Mouse (Mus musculus) monocyte, adult 5-6 weeks (primary cell): Measurements from ENCODE around the gene Zfp36l1. TPM values are rescaled to one million over a fixed set of nuclear protein-coding genes. Genes with fewer than 3 reads are reported as not detected.

ENCODE experiments used
- ATAC-seq: fragments of 153-309, 156-312 bp; replicated peaks from 2 replicates; pipeline ENCODE4 v1.8.0; 2017; ENCODE audit warnings: mild to moderate bottlenecking; ENCODE audit not compliant: low TSS enrichment, insufficient number of reproducible peaks, severe bottlenecking, poor library complexity, low FRiP score
- total RNA-seq: library from RNA; stranded (forward); fragments of 200-1000, 200-491, 200-594 nt; gene quantifications from 3 replicates; pipeline ENCODE4 v1.2.3, GENCODE M21; 2017

Zfp36l1 gene
- total RNA-seq, 1 experiment from 2014 or later, result 42.9 TPM

- ATAC-seq, result no peak
These were observed 28.9 kb downstream of the Zfp36l1 start for GRCm38 (mm10) chr12:80083937-80084336.

DNA sequence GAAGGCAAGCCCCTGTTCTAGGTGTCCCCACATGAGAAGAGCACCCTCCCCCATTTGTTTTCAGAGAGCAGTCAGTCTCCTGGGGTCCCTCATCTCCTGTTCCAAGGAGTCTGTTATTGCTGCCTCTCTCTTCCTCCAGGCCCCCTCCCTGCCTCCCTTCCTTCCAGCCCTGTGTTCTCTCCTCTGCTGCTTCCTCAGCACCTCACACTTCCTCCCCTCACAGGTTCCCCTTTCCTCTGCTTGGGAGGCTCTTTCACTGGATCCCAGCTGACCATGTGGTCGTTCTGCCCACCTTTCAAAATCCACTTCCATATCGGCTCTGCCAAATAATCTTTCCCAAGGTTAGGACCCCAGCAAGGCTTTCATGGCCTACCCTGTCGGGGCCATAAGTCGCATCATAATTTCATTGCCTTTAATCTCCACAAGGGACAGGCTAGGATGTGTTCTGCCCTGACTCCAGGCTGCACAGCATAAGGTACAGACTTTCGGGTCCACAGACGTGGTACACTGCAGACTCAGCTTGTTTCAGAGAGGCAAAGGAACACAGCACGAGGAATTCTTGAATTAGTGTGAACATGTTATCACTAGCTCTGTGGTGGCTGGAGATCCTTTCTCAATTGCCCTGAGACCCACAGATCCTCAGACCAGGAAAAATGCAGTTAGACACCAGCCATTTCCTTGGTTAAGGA, 29.5 kb downstream of the Zfp36l1 start:
- ATAC-seq, result peak; percentile 52

- peak; percentile 68; the same call in 1 of the 2 replicates for ATAC-seq
These were observed 30.1 kb downstream of the Zfp36l1 start for GRCm38 (mm10) chr12:80082730-80083129.

DNA sequence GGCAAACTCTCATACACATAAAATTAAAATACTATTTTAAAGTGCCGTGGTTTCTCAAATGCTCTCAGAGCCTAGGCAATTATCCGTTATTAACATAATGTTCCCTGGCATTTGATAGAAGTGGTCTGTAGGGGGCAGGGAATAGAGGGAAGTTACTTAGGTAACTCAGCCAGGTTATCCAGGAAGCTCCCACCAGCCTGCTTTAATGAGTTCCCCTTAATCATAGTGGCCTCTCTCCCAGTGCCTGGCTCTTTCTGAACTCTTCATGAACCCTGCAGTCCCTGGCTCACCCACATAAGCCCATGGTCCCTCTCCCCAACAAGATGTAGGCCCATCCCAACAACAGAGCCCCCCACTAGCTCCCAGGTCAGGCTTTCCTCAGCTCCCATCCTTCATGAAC, 31.4 kb downstream of the Zfp36l1 start:
- ATAC-seq, result no peak

DNA sequence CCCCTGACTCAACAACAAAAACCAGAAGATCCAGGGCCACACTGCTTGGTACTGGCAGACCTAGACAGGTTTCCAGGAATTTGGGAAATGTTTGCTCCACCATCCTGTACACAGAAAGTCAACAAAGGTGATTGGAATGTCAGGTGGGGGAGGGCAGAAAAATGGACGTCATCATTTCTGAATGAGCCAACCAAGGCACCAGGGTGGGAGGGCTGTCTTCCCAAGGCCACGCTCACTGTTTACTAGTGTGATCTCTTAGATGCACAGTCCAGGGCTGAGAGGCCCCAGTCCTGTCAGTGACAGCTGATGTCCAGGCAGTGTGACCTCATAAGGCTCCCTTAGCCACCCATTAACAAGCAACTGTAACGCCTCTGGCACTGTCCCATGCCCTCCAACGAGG, 32.9 kb downstream of the Zfp36l1 start:
- no peak for ATAC-seq

DNA sequence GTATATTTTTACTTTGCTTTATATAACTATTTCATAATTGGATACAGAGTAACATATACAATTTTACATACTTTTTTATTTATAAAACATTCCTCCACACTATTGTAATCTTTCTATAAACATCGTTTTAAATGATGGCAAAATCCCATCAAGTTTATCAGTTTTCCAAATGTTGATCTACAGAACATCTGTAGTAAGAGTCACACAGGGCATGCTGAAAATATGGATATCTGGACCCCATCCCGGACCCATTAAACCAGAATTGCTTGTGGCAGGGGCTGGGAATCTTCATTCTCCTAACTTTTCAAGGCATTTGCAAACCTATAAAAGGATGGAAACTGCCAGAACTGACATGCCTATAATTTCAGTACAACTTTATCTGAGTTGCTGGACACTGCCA, 38.5 kb downstream of the Zfp36l1 start:
- no peak for ATAC-seq

DNA sequence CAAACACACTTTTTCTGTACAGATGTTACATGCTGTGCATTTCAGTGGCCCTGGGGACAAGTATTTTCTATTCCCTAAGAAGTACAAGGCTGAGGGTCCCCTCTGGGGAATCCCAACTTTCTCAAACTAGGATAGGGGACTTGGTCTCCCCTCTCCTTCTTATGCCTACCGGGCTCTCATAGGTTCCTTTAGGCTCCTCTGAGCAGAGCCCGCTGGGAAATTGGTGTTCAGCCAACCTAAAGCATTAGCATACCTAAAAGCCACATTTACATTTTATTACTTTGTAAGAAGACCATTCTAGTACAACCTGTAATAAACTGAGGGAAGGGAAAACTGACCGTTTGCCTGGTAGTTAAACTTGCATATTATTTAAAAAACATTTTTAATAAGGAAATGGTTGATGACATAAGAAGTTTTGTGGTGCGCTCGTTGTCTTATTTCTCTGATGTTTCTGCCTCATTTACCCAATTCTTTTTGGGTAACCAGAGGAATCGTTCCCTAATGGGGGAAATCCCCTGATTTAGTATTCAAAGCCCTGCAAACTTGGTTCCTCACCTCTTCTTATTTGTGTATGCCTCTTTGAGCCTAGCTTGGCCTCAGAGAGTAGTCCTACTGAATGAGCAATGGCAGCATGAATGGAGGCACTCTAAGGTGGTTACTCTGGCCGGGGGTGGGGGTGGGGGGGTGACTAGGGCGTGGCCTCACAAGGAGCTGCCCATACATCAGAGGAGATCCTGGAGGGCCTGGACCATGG, 42.1 kb downstream of the Zfp36l1 start:
- peak; percentile 76 for ATAC-seq

DNA sequence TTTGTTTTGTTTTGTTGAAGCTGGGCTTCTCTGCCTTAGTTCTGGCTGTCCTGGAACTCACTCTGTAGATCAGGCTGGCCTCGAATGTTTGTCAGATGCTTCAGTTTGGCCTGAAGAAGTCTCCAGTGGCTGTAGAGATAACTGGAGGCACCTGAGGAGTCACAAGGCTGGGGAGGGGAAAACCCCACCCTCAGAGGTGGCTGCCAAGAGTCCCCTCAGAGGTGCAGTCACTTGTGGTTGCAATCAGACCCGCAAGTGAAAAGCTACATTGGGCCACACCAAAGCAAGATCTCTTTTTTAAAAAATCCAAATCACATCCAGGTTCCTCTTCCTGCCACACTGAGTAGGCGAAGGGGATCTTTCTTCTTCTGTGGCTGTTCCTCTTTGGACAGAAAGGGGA, 43.8 kb downstream of the Zfp36l1 start:
- ATAC-seq, result peak; percentile 50

GRCm38 (mm10) chr12:80068016-80068415, 44.8 kb downstream of the Zfp36l1 start:
- ATAC-seq, result no peak

GRCm38 (mm10) chr12:80065049-80065448, 47.8 kb downstream of the Zfp36l1 start:
- ATAC-seq, result peak; percentile 55

DNA sequence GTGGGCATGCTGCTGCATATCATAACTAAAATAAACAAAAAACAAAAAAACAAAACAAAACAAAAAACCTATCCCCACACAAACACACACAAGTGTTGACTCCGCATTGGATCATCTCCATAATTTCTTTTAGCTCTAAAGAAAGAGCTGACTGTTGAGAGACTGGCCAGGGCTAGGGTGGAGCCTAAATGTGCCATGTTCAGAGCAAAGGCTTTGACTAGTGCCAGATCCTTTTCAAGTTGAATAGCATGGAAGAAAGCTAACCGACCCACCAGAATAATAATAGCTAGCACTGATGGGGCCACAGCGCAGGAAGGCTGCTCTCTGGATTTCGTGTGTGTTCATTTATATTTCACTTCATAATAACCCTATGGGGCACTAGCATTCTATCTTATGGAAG, 48.5 kb downstream of the Zfp36l1 start:
- ATAC-seq, result no peak

DNA sequence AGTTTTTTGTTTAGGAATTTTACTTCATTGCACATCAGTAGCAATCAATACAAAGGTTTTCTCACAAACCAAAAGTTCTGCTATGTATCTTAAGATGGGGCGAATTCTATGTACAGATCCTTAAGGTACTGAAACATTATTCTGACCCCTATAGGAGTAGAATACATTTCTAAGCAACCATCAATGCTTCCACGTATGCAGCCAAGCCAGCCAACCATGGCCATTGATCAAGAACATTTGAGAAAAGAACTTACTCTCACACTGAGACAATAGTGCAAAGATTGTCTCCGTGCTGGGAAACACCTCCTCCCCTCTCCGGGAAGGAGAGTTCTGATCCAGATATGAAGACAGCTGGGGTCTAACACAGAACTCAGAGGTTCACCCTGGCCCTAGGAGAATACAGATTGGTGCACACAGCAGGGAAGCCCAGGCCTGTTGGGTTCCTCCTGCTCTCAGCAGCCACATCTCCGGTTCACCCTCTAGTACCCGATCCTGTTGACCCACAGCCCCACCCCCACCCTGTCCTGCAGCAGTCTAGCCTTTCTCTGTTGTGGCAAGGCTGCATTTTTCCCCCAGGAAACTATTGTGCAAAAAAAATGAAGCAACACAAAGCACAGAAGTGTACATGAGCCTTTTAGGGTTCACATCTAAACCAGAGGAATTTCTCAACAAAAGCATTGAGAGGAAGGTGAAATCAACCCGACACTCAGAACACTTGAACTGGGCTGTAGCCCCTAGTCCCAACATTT, 49.2 kb downstream of the Zfp36l1 start:
- ATAC-seq, result peak; percentile 13

- no peak for ATAC-seq
These were observed 50.1 kb downstream of the Zfp36l1 start for GRCm38 (mm10) chr12:80062410-80063401.

DNA sequence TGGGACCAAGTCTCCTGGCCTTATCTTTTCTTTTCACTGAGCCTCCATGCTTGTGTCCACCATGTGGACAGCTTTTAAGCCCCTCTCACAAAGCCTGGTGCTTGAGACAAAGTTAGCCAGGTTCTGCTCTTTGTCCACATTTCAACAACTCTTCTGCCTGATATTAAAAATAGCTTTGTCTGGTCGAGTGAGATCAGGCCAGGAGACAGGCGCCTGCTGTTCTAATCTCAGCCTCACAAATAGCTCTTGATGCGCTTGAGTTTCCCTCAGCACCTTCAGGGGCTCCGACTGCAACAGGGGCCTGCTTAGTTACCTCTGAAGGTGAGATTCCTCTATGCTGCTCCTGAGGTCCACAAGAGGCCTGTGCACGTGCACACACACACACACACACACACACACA, 51.0 kb downstream of the Zfp36l1 start:
- ATAC-seq, result no peak

GRCm38 (mm10) chr12:80060809-80061208, 52.0 kb downstream of the Zfp36l1 start:
- ATAC-seq, result peak; percentile 32

DNA sequence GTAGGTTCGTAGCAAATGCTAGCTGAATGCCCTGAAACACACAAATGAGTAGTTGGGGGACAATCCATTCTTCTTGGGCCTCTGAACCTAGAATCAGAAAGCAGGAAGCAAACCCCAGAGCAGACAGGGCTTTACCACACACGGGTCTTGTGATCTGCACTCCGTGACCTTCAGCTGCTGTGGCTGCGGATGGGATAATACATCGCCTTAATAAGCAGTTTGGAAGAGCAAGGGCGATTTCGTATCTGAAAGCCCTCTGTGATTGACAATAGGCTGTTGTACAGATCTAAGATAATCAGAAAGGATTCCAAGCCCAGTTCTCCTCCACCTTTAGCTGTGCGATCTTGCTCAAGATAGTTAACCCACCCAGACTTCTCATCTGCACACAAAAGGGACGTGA, 52.5 kb downstream of the Zfp36l1 start:
- ATAC-seq, result peak; percentile 53; the same call in 1 of the 2 replicates

DNA sequence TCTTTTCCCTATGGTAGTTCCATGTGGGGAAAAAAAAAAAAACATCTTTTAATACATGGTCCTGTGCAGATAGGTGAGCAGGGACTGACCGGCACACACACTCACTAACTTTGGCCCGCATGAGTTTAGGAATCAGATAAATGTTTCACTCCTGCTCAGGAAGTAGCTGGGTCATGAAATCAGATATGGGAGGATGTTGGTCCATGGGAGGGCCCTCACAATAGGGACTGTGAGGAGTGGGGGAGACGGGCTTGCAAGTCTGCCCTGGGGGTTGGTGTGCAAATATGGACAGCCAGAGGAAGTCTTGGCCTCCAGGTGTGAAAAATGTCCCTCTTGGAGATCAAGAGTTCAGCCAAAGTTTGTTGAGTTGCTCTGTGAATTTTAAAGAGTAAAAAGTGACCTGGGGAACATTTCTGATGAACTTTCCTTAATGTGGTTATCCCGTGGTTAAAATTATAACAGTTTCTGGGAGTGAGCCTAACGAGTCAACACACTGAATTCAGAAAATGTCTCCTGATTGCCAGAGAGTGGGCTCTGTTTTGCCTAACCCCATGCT, 53.0 kb downstream of the Zfp36l1 start:
- ATAC-seq, result no peak
